Mouse (Mus musculus) MEL (cell line): ENCODE data around the gene Tmem203. TPM values are rescaled to one million over a fixed set of nuclear protein-coding genes. Genes with fewer than 3 reads are reported as not detected.

Source experiments
- DNase-seq: peaks from one replicate; pipeline ENCODE4 v3.0.0; 2011; ENCODE audit warnings: low read depth, low spot score
- H3K27ac ChIP-seq: 2 replicates; pipeline ENCODE4 v1.5.1; 2012; ENCODE audit warnings: low read depth, mild to moderate bottlenecking, control low read depth, low read length, moderate library complexity; ENCODE audit not compliant: control insufficient read depth
- H3K27me3 ChIP-seq, 2 experiments: fragments of 150-350 bp in 1 of 2; sonication (generic) in 1 of 2; 2 replicates each; pipeline ENCODE4 v1.6.1; 2012; ENCODE audit warnings: low read length in 2 of 2, mild to moderate bottlenecking in 2 of 2, improper control_type of control experiment in 1 of 2, moderate library complexity in 1 of 2; ENCODE audit not compliant: insufficient read depth in 2 of 2, control insufficient read depth in 1 of 2
- H3K36me3 ChIP-seq, 2 experiments: 2 replicates each; pipeline ENCODE4 v1.6.1; 2012 to 2014; ENCODE audit warnings: low read length in 2 of 2, improper control_type of control experiment in 1 of 2, inconsistent platforms in 1 of 2, mild to moderate bottlenecking in 1 of 2; ENCODE audit not compliant: insufficient read depth in 2 of 2, control insufficient read depth in 1 of 2
- H3K4me1 ChIP-seq, 2 experiments: fragments of 150-350 bp in 1 of 2; sonication (generic) in 1 of 2; 2 replicates each; pipeline ENCODE4 v1.6.1; 2012; ENCODE audit warnings: low read length in 2 of 2, improper control_type of control experiment in 1 of 2, mild to moderate bottlenecking in 1 of 2; ENCODE audit not compliant: insufficient read depth in 2 of 2, control insufficient read depth in 1 of 2
- H3K4me3 ChIP-seq, 2 experiments: fragments of 150-350 bp in 1 of 2; sonication (generic) in 1 of 2; 2 replicates each; pipeline ENCODE4 v1.5.1; 2012; ENCODE audit warnings: low read depth in 2 of 2, low read length in 2 of 2, mild to moderate bottlenecking in 2 of 2, moderate library complexity in 2 of 2, control low read depth in 1 of 2, improper control_type of control experiment in 1 of 2; ENCODE audit not compliant: control insufficient read depth in 1 of 2, insufficient read depth in 1 of 2
- H3K79me2 ChIP-seq: 2 replicates; pipeline ENCODE4 v1.6.1; 2012; ENCODE audit warnings: mild to moderate bottlenecking, low read length, moderate library complexity; ENCODE audit not compliant: control insufficient read depth, poor library complexity, insufficient read depth
- H3K9ac ChIP-seq: 2 replicates; pipeline ENCODE4 v1.6.1; 2012; ENCODE audit warnings: low read depth, mild to moderate bottlenecking, control low read depth, low read length, moderate library complexity; ENCODE audit not compliant: control insufficient read depth, poor library complexity, severe bottlenecking
- H3K9me3 ChIP-seq: fragments of 150-350 bp; sonication (generic); replicated peaks from 2 replicates; pipeline ENCODE4 v1.6.1; 2012; ENCODE audit warnings: mild to moderate bottlenecking, low read length, improper control_type of control experiment, moderate library complexity; ENCODE audit not compliant: insufficient read depth
- CTCF ChIP-seq, 3 experiments: IDR thresholded peaks in 2 of 3; conservative IDR thresholded peaks in 1 of 3; 2 replicates each; pipeline ENCODE4 v1.5.1; 2011 to 2012; ENCODE audit warnings: low read length in 3 of 3, low read depth in 2 of 3, mild to moderate bottlenecking in 2 of 3, improper control_type of control experiment in 1 of 3, inconsistent platforms in 1 of 3, mixed read lengths in 1 of 3, moderate library complexity in 1 of 3; ENCODE audit not compliant: control insufficient read depth in 1 of 3, insufficient read depth in 1 of 3, poor library complexity in 1 of 3, severe bottlenecking in 1 of 3
- HCFC1 ChIP-seq: IDR thresholded peaks from 2 replicates; pipeline ENCODE4 v1.6.1; 2012; ENCODE audit warnings: low read depth, mild to moderate bottlenecking, inconsistent platforms, low read length, improper control_type of control experiment, moderate library complexity
- MAX ChIP-seq: IDR thresholded peaks from 2 replicates; pipeline ENCODE4 v1.6.1; 2011; ENCODE audit warnings: low read length, improper control_type of control experiment
- MEF2A ChIP-seq: IDR thresholded peaks from 2 replicates; pipeline ENCODE4 v1.6.1; 2014; ENCODE audit warnings: low read depth, mild to moderate bottlenecking, inconsistent platforms, low read length, improper control_type of control experiment; ENCODE audit not compliant: poor library complexity, insufficient replicate concordance, severe bottlenecking; ENCODE audit errors: extremely low read depth
- MXI1 ChIP-seq: IDR thresholded peaks from 2 replicates; pipeline ENCODE4 v1.6.1; 2011; ENCODE audit warnings: mild to moderate bottlenecking, low read depth, low read length, improper control_type of control experiment
- MYB ChIP-seq: IDR thresholded peaks from 2 replicates; pipeline ENCODE4 v1.6.1; 2011; ENCODE audit warnings: mild to moderate bottlenecking, low read depth, low read length, improper control_type of control experiment
- MYC ChIP-seq: IDR thresholded peaks from 2 replicates; pipeline ENCODE4 v1.6.1; 2011; ENCODE audit warnings: low read depth, mild to moderate bottlenecking, low read length, improper control_type of control experiment, moderate library complexity
- NRF1 ChIP-seq: IDR thresholded peaks from 2 replicates; pipeline ENCODE4 v1.6.1; 2014; ENCODE audit warnings: low read depth, mild to moderate bottlenecking, inconsistent platforms, low read length, improper control_type of control experiment, moderate library complexity; ENCODE audit not compliant: poor library complexity, insufficient read depth, severe bottlenecking
- POLR2AphosphoS2 ChIP-seq: IDR thresholded peaks from 2 replicates; pipeline ENCODE4 v1.6.1; 2011; ENCODE audit warnings: low read length, improper control_type of control experiment
- POLR2AphosphoS5 ChIP-seq: IDR thresholded peaks from 2 replicates; pipeline ENCODE4 v1.6.1; 2012; ENCODE audit warnings: low read depth, borderline replicate concordance, mild to moderate bottlenecking, inconsistent platforms, low read length, moderate library complexity, mixed read lengths
- RAD21 ChIP-seq: IDR thresholded peaks from 2 replicates; pipeline ENCODE4 v1.6.1; 2011; ENCODE audit warnings: mild to moderate bottlenecking, low read depth, low read length, improper control_type of control experiment
- SIN3A ChIP-seq: IDR thresholded peaks from 2 replicates; pipeline ENCODE4 v1.6.1; 2012; ENCODE audit warnings: low read length, improper control_type of control experiment, inconsistent platforms
- SMC3 ChIP-seq: IDR thresholded peaks from 2 replicates; pipeline ENCODE4 v1.6.1; 2011; ENCODE audit warnings: low read depth, low read length, improper control_type of control experiment
- TBP ChIP-seq: IDR thresholded peaks from 2 replicates; pipeline ENCODE4 v1.8.0; 2011; ENCODE audit warnings: low read depth, low read length, improper control_type of control experiment
- ZC3H11A ChIP-seq: IDR thresholded peaks from 2 replicates; pipeline ENCODE4 v1.6.1; 2012; ENCODE audit warnings: low read depth, mild to moderate bottlenecking, inconsistent platforms, low read length, improper control_type of control experiment
- ZKSCAN1 ChIP-seq: IDR thresholded peaks from 2 replicates; pipeline ENCODE4 v1.6.1; 2012; ENCODE audit warnings: low read depth, mild to moderate bottlenecking, inconsistent platforms, low read length, improper control_type of control experiment, moderate library complexity
- ZNF384 ChIP-seq: IDR thresholded peaks from 2 replicates; pipeline ENCODE4 v1.6.1; 2012; ENCODE audit warnings: low read depth, mild to moderate bottlenecking, inconsistent platforms, low read length, improper control_type of control experiment
- polyA plus RNA-seq, 2 experiments: library from polyadenylated mRNA; stranded (reverse) in 1 of 2; unstranded in 1 of 2; fragments of >175 nt in 1 of 2; fragments of >200 nt in 1 of 2; gene quantifications; 2 replicates each; pipeline versions ENCODE4 v1.2.1 to v1.2.4; 2012; ENCODE audit warnings: low replicate concordance in 2 of 2, low read depth in 1 of 2; ENCODE audit not compliant: insufficient read length in 2 of 2, insufficient read depth in 1 of 2, missing spikeins in 1 of 2
- total RNA-seq: library from RNA; depleted of rRNA; stranded (reverse); fragments of 300-350 nt; gene quantifications from 2 replicates; pipeline ENCODE4 v1.2.3, GENCODE M21; 2012

Tmem203 gene
- total and polyA plus RNA-seq, 3 experiments, result 8.4 to 17.0 TPM; not detected in 1

DNA sequence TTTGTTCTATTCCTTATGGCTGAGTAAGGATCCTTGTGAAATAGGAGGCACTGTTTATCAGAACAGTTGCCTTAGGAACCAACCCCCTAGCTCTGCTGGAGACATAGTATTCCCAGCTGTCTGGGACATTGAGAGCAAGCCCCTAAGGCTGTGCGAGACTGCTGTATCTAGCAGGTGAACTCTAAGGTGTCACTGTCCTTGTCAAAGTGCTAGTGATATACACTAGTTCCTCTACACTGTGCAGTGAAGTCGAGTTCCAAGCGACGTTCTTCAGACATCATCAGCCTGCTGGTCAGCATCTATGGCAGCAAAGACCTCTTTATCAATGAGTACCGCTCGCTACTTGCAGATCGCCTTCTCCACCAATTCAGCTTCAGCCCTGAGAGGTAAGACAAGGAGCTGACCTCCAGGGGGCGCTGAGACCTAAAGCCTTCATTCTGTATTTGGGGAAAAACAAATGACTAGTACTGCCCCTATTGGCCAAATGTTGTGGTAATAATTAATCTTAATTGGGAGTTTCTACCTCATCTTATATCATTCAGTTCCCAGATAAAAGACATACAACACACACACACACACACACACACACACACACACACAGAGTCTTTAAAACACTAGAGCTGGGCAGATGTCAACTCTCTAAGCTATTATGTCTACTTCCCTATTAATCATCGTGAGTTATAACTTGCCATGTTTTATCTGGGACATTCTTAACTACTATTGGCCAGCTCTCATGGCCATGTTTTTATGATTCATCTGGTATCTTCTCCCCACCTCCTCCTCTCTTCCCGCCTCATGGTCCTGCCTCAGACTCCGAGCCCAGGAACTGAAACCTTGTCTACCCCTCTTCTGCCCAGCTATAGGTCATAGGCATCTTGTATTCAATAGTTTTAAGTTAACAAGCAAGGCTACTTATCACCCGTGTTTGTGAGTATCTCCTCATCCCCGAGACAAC lies 24.0 kb downstream of the Tmem203 start:
- H3K36me3 ChIP-seq, result peaks cover 0 to 1% of the 10 kb centered on the region in 2 experiments; a peak in 2 of 4 replicates
- H3K9me3 ChIP-seq, result no peaks in the 10 kb centered on the region
- H3K79me2 ChIP-seq, result no peaks in the 10 kb centered on the region
- H3K4me3 ChIP-seq, result no peak overlapping the region
- H3K27me3 ChIP-seq, result no peaks in the 10 kb centered on the region
- no peak overlapping the region for H3K9ac ChIP-seq
- H3K4me1 ChIP-seq, result no peaks in the 10 kb centered on the region
- TF ChIP-seq CTCF (IDR thresholded peaks at IDR 0.05 in 2 of 3, conservative IDR thresholded peaks at IDR 0.05 in 1 of 3; ENCODE audit: control insufficient read depth in 1 of 3, insufficient read depth in 1 of 3, low read depth in 2 of 3, low read length in 3 of 3, poor library complexity in 1 of 3, severe bottlenecking in 1 of 3), result peak; percentile 81 to 99 (median 82)
- TF ChIP-seq ZNF384, result no peak
- TF ChIP-seq RAD21, result peak; percentile 70
- TF ChIP-seq ZC3H11A, result peak; percentile 40
- TF ChIP-seq POLR2AphosphoS2, result no peak
- TF ChIP-seq SMC3, result peak; percentile 80
- TF ChIP-seq TBP, result 0 out of 2 replicates have a peak, but pooled peaks have one; percentile 33
- peak; percentile 91 for DNase-seq
- no peak overlapping the region for H3K27ac ChIP-seq

DNA sequence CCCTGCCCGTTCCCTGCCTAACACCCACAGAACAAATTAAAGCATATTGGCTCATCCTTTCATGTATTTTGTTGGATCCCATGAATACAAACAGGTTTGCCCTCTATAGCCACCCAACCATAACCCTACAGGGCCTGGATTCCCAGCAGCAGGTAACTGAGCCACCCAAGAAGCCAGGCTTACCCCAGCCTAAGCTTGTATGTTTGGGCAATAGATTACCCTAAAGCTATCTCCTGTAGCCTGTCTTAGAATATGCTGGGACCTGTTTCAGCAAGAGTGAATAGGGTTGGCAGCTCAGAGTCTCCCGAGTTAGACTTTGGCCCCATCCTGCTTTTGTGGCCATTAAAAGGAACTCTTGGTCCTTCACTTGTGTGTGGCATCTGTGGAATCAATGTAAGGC lies 30.3 kb downstream of the Tmem203 start:
- no peaks in the 10 kb centered on the region for H3K79me2 ChIP-seq
- H3K9me3 ChIP-seq, result no peaks in the 10 kb centered on the region
- no peak for DNase-seq
- peaks cover 7 to 35% of the 10 kb centered on the region in 2 experiments for H3K4me1 ChIP-seq
- H3K36me3 ChIP-seq, result peaks cover 0 to 11% of the 10 kb centered on the region in 2 experiments; a peak in 2 of 4 replicates
- H3K27me3 ChIP-seq, result no peaks in the 10 kb centered on the region
- no peak overlapping the region for H3K4me3 ChIP-seq
- H3K9ac ChIP-seq, result no peak overlapping the region
- no peak for TF ChIP-seq MYB
- TF ChIP-seq MYC, result no peak
- TF ChIP-seq NRF1, result no peak
- no peak for TF ChIP-seq HCFC1
- TF ChIP-seq MEF2A, result no peak
- TF ChIP-seq POLR2AphosphoS5, result no peak
- no peak for TF ChIP-seq SIN3A
- TF ChIP-seq MXI1, result no peak
- TF ChIP-seq ZKSCAN1, result no peak
- no peak for TF ChIP-seq POLR2AphosphoS2
- TF ChIP-seq CTCF (IDR thresholded peaks at IDR 0.05 in 2 of 3, conservative IDR thresholded peaks at IDR 0.05 in 1 of 3; ENCODE audit: control insufficient read depth in 1 of 3, insufficient read depth in 1 of 3, low read depth in 2 of 3, low read length in 3 of 3, poor library complexity in 1 of 3, severe bottlenecking in 1 of 3), result no peak
- TF ChIP-seq MAX, result no peak
- no peak overlapping the region for H3K27ac ChIP-seq
